Mouse (Mus musculus) liver, embryonic 14.5 days (tissue): ENCODE data around the gene Abhd8. TPM values are rescaled to one million over a fixed set of nuclear protein-coding genes. Genes with fewer than 3 reads are reported as not detected.

Experiments used
- ATAC-seq: fragments of 200-750 bp; cut with Nextera tagmentation; 2 replicates; pipeline ENCODE4 v1.8.0; 2017; ENCODE audit warnings: moderate number of reproducible peaks, mild to moderate bottlenecking, moderate library complexity; ENCODE audit not compliant: insufficient read depth
- DNase-seq, 3 experiments: peaks; one replicate each; pipeline ENCODE4 v3.0.0-alpha.2; 2012 to 2013; ENCODE audit warnings: low read depth in 3 of 3, low spot score in 3 of 3
- H3K27ac ChIP-seq: fragments of 300-500 bp; sonication (generic); 2 replicates; pipeline ENCODE4 v1.5.1; 2014; ENCODE audit warnings: moderate library complexity, mild to moderate bottlenecking, control low read depth, inconsistent platforms
- H3K27me3 ChIP-seq: fragments of 300-500 bp; sonication (generic); 2 replicates; pipeline ENCODE4 v1.6.1; 2014; ENCODE audit warnings: mild to moderate bottlenecking, low read length, moderate library complexity; ENCODE audit not compliant: control insufficient read depth, insufficient read depth
- H3K36me3 ChIP-seq: fragments of 300-500 bp; sonication (generic); replicated peaks from 2 replicates; pipeline ENCODE4 v1.6.1; 2014; ENCODE audit warnings: low read depth; ENCODE audit not compliant: control insufficient read depth, insufficient read depth
- H3K4me1 ChIP-seq, 2 experiments: fragments of 200-500 bp in 1 of 2; fragments of 300-500 bp in 1 of 2; sonication (generic) in 1 of 2; replicated peaks; 2 replicates each; pipeline ENCODE4 v1.6.1; 2012 to 2014; ENCODE audit warnings: antibody characterized with exemption in 1 of 2, inconsistent platforms in 1 of 2, low read length in 1 of 2; ENCODE audit not compliant: control insufficient read depth in 2 of 2, insufficient read depth in 2 of 2
- H3K4me2 ChIP-seq: fragments of 300-500 bp; sonication (generic); 2 replicates; pipeline ENCODE4 v1.6.1; 2014; ENCODE audit warnings: low read depth, mild to moderate bottlenecking, control low read depth, moderate library complexity
- H3K4me3 ChIP-seq, 2 experiments: fragments of 200-500 bp in 1 of 2; fragments of 300-500 bp in 1 of 2; sonication (generic) in 1 of 2; 2 replicates each; pipeline ENCODE4 v1.5.1; 2012 to 2014; ENCODE audit warnings: low read depth in 2 of 2, low read length in 2 of 2, mild to moderate bottlenecking in 2 of 2, control low read depth in 1 of 2, inconsistent platforms in 1 of 2, moderate library complexity in 1 of 2; ENCODE audit not compliant: insufficient read depth in 1 of 2
- H3K9ac ChIP-seq: fragments of 300-500 bp; sonication (generic); replicated peaks from 2 replicates; pipeline ENCODE4 v1.6.1; 2014; ENCODE audit warnings: mild to moderate bottlenecking, control low read depth, moderate library complexity
- H3K9me3 ChIP-seq: fragments of 300-500 bp; sonication (generic); 2 replicates; pipeline ENCODE4 v1.6.1; 2016; ENCODE audit warnings: low read length, mixed read lengths; ENCODE audit not compliant: control insufficient read depth
- CTCF ChIP-seq: IDR thresholded peaks from 2 replicates; pipeline ENCODE4 v1.5.1; 2016; ENCODE audit warnings: antibody characterized with exemption, low read depth, control low read depth
- EP300 ChIP-seq: IDR thresholded peaks from 2 replicates; pipeline ENCODE4 v1.6.1; 2016; ENCODE audit warnings: antibody characterized with exemption, low read depth
- WGBS: fragments of 180-500 bp; shearing (Covaris S2); extraction: QIAGEN DNeasy Blood & Tissue Kit; methylation state at CpG from one replicate; pipeline ENCODE4 v1.1.7; 2014; ENCODE audit not compliant: insufficient replicate concordance; 5-methylcytosine and 5-hydroxymethylcytosine counted together
- polyA plus RNA-seq, 2 experiments: library from polyadenylated mRNA; depleted of rRNA in 1 of 2; stranded (reverse) in 1 of 2; unstranded in 1 of 2; fragments of >200 nt; fragmentation: Nextera tagmentation in 1 of 2; extraction: Ambion mirVana in 1 of 2; gene quantifications; 2 replicates each; pipeline versions ENCODE4 v1.2.1 to v1.2.3; 2012 to 2014

Abhd8 gene
- polyA plus RNA-seq, 2 experiments, result 5.3 to 6.6 TPM

DNA sequence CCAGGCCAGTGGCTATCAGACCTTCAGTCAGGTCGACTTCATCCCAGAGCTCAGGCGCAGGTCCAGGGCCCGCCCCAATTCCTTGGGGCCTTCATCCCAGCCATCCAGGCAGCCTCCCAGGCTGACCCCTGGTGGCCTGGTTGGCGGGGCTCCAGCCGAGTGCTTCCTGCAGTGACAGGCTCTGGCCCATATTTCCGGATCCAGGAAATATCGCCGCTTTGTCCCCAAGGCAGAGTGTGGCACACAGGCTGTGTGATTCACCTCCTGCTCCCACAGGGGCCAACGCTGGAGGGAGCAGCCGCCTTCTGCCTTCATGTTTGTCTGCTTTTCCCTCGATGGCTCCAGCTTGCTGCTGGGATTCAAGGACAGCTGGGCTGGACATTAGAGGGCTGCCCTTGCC is 33.0 kb upstream of the Abhd8 start:
- no peaks in the 10 kb centered on the region for H3K9me3 ChIP-seq
- no peak for DNase-seq
- H3K36me3 ChIP-seq, result no peaks in the 10 kb centered on the region; the same call in 1 of the 2 replicates
- H3K9ac ChIP-seq, result no peak overlapping the region
- H3K27me3 ChIP-seq, result no peaks in the 10 kb centered on the region
- no peak overlapping the region for H3K4me2 ChIP-seq
- ATAC-seq, result no peak
- no peak overlapping the region for H3K4me3 ChIP-seq
- TF ChIP-seq CTCF, result peak; percentile 37
- no peak for TF ChIP-seq EP300
- H3K27ac ChIP-seq, result no peak overlapping the region
- peaks cover 0 to 2% of the 10 kb centered on the region in 2 experiments; a peak in 1 of 4 replicates for H3K4me1 ChIP-seq
- WGBS, result 50% methylated on average over 11 of the region's 11 CpGs

- no peak for ATAC-seq
- Histone ChIP-seq H3K4me1 (peaks cover 0 to 2% of the 10 kb centered on the region in 2 experiments; a peak in 1 of 4 replicates), H3K27ac (no peak overlapping the region)
Observed at GRCm38 (mm10) chr8:71495811-71496210, 32.4 kb upstream of the Abhd8 start.

DNA sequence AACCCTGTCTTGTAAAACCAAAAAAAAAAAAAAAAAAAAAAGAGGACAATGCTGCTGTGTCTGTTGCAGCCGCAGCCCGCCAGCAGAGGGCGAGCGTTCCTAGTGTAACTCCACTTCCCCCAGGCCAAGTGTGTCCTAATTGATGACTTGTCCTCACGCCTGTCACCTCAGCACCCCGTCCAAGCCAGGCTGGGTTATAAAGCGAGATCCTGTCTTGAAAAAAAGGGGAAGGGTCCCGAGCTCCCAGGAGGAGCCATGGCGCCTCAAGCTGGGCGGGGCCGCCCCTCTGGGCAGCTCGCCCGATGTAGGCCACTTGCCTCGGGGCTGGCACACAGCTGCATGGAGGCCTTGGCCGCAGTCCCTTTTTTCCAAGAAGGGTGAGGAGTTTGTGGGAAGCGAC is 31.6 kb upstream of the Abhd8 start:
- 27% methylated on average over 16 of the region's 16 CpGs for WGBS
- H3K4me3 ChIP-seq, result no peak overlapping the region
- peak in 2 of 3 experiments; percentile 46 to 59 for DNase-seq
- no peak overlapping the region for H3K4me2 ChIP-seq
- no peaks in the 10 kb centered on the region for H3K27me3 ChIP-seq
- TF ChIP-seq CTCF (peak; percentile 89), EP300 (no peak)
- no peak overlapping the region for H3K27ac ChIP-seq
- ATAC-seq, result peak; percentile 38; the same call in 1 of the 2 replicates
- peaks cover 0 to 2% of the 10 kb centered on the region in 2 experiments; a peak in 1 of 4 replicates for H3K4me1 ChIP-seq
- H3K36me3 ChIP-seq, result no peaks in the 10 kb centered on the region; the same call in 1 of the 2 replicates
- H3K9me3 ChIP-seq, result no peaks in the 10 kb centered on the region
- no peak overlapping the region for H3K9ac ChIP-seq

More at GRCm38 (mm10) chr8:71495811-71496210, 32.4 kb upstream of the Abhd8 start:
- WGBS, result 81% methylated on average over 5 of the region's 5 CpGs
- Histone ChIP-seq H3K4me2 (no peak overlapping the region), H3K9ac (no peak overlapping the region), H3K36me3 (no peaks in the 10 kb centered on the region; the same call in 1 of the 2 replicates), H3K27me3 (no peaks in the 10 kb centered on the region), H3K4me3 (no peak overlapping the region), H3K9me3 (no peaks in the 10 kb centered on the region)
- DNase-seq, result no peak
- TF ChIP-seq CTCF (no peak), EP300 (no peak)

DNA sequence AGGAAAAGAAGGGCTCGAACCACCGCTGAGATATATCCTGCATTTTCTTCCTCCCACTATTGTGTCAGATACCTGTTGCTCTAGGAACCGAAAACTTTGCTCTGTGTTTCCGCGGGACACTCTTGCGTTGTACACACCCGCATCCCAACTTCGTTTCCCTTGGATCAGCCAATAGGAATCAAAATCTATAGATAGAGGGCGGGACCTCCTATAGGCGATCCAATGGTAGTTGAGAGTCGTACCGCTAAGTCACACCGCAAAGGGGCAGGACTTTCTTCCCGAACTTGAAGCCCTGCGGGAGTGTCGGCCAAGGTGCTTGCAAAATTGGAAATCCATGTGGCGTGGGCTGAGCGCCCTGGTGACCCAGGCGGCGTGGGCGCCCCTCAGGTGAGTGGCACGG is 25.0 kb upstream of the Abhd8 start:
- DNase-seq, result peak; percentile 92 to 94 (median 94)
- TF ChIP-seq EP300 (no peak), CTCF (no peak)
- peak overlapping the region; percentile 75 for H3K9ac ChIP-seq
- peak overlapping the region; percentile 41 for H3K27ac ChIP-seq
- ATAC-seq, result peak; percentile 91
- H3K27me3 ChIP-seq, result no peaks in the 10 kb centered on the region
- no peaks in the 10 kb centered on the region for H3K36me3 ChIP-seq
- under 1% methylated on average over 22 of the region's 22 CpGs for WGBS
- H3K4me2 ChIP-seq, result peak overlapping the region; percentile 95
- no peaks in the 10 kb centered on the region for H3K9me3 ChIP-seq
- peak overlapping the region; percentile 79 to 84 for H3K4me3 ChIP-seq
- H3K4me1 ChIP-seq, result peaks cover 4 to 7% of the 10 kb centered on the region in 2 experiments; a peak in 3 of 4 replicates

- ATAC-seq, result peak; percentile 21
- TF ChIP-seq CTCF (no peak), EP300 (no peak)
- Histone ChIP-seq H3K4me2 (peak within 1 kb of the TSS; percentile 95), H3K27me3 (no peaks in the 10 kb centered on the region), H3K4me3 (peak within 1 kb of the TSS; percentile 79 to 84), H3K9me3 (no peaks in the 10 kb centered on the region), H3K4me1 (peaks cover 4 to 7% of the 10 kb centered on the region in 2 experiments; a peak in 3 of 4 replicates), H3K36me3 (no peaks in the 10 kb centered on the region), H3K27ac (peak within 1 kb of the TSS; percentile 41), H3K9ac (peak within 1 kb of the TSS; percentile 75)
- under 1% methylated on average over 33 of the region's 33 CpGs for WGBS
- DNase-seq, result no peak
Observed at GRCm38 (mm10) chr8:71487691-71488445, 24.4 kb upstream of the Abhd8 start, which contains the start of gene Gtpbp3. TSS of gene Gtpbp3 (plus strand) at chr8:71488103.
